Mouse (Mus musculus) E14TG2a.4 (cell line): ENCODE data around the gene Acoxl.

Experiments used
- CTCF ChIP-seq: conservative IDR thresholded peaks from 2 replicates; pipeline ENCODE4 v1.5.1; 2014; ENCODE audit warnings: low read length
- NANOG ChIP-seq: IDR thresholded peaks from 2 replicates; pipeline ENCODE4 v1.6.1; 2014; ENCODE audit warnings: borderline replicate concordance, low read length, mixed read lengths
- POU5F1 ChIP-seq: IDR thresholded peaks from 2 replicates; pipeline ENCODE4 v1.6.1; 2014; ENCODE audit warnings: low read length, borderline replicate concordance

GRCm38 (mm10) chr2:128134948-128135347 is 296.3 kb downstream of the Acoxl start:
- TF ChIP-seq CTCF (no peak), NANOG (no peak), POU5F1 (no peak)
